ENCODE assay signal across 22 mouse cellular contexts in the genomic region with DNA sequence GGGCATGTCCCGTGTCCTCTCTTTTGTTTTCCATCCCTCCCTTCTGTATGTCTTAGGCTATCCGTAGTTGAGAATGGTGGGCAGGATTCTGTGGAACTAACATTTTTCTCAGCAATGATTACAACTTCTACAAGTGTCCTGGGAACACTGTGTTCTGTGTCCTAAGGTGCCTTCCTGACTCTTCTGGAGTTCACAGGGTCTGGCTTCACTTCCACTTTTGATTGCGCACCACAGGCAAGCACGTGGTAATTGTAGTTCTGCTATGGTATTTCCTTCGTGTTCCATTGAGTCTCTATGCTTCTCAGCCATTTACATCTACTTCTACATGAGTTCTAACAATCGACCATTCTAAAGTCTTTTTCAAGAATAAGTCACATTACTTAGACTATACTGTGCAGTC.
DNase-seq lines count a peak whose midpoint lies in the region; ATAC-seq and TF ChIP-seq lines count a peak whose summit lies in the region.
"Had no signal": no experiment of that assay in that cellular context is flagged by ENCODE, and none has a peak within 500 bp of the region (broad histone marks: within the 10 kb centered on the region; RNA-seq: fewer than 3 reads in every experiment).

No protein-coding gene starts in this region.

- no peaks in the 10 kb centered on the region for H3K27me3 ChIP-seq in kidney, embryonic 15.5 days
- no peaks in the 10 kb centered on the region for H3K27me3 ChIP-seq in small intestine, adult 2 months (ENCODE audit: control insufficient read depth, insufficient read depth, low read length)
- H3K27me3 ChIP-seq: embryonic facial prominence, embryonic 15.5 days; hindbrain, embryonic 13.5 days; limb, embryonic 13.5 days; lung, embryonic 15.5 days had no signal

- no peak overlapping the region for H3K4me2 ChIP-seq in kidney, embryonic 15.5 days
- H3K4me2 ChIP-seq: embryonic facial prominence, embryonic 15.5 days; hindbrain, embryonic 13.5 days; limb, embryonic 13.5 days; lung, embryonic 15.5 days; midbrain, embryonic 11.5 days had no signal

- DNase-seq in kidney, postnatal 36 days, result peak; percentile 4 to 5
- peak; percentile 23 for DNase-seq in lung, postnatal 25 days (ENCODE audit: low spot score)
- no peak for DNase-seq in lung, adult 2 months
- no peak for DNase-seq in testis, postnatal 10 days (ENCODE audit: low spot score)
- DNase-seq: adrenal gland, postnatal 10 days; cerebellum, adult 11-12 months; cerebellum, postnatal 25 days; forebrain, postnatal 0 days; heart, postnatal 10 days; kidney, adult 2 months; kidney, postnatal 14 days; retina, postnatal 1 day; thymus, postnatal 25 days had no signal

- no peaks in the 10 kb centered on the region for H3K36me3 ChIP-seq in kidney, embryonic 15.5 days
- H3K36me3 ChIP-seq in small intestine, adult 2 months (ENCODE audit: control insufficient read depth, insufficient read depth, low read length), result no peaks in the 10 kb centered on the region
- H3K36me3 ChIP-seq: embryonic facial prominence, embryonic 15.5 days; hindbrain, embryonic 13.5 days; limb, embryonic 13.5 days; lung, embryonic 15.5 days had no signal

- H3K9me3 ChIP-seq in kidney, embryonic 15.5 days (replicated peaks), result no peaks in the 10 kb centered on the region
- H3K9me3 ChIP-seq: embryonic facial prominence, embryonic 15.5 days; hindbrain, embryonic 13.5 days; limb, embryonic 13.5 days; lung, embryonic 15.5 days had no signal

- no peak for ATAC-seq in kidney, embryonic 15.5 days (replicated peaks; ENCODE audit: low FRiP score)
- peak; percentile 92 for ATAC-seq in granulocyte monocyte progenitor cell, adult 5-6 weeks (replicated peaks; ENCODE audit: poor library complexity, severe bottlenecking)
- ATAC-seq: forebrain, postnatal 0 days; inflammation-experienced regulatory T-cells, adult 6 months had no signal

- no peak overlapping the region for H3K27ac ChIP-seq in kidney, embryonic 15.5 days
- peak overlapping the region; percentile 22; the same call in 1 of the 2 replicates for H3K27ac ChIP-seq in small intestine, adult 2 months (ENCODE audit: insufficient read depth, low read depth, low read length)
- H3K27ac ChIP-seq: embryonic facial prominence, embryonic 15.5 days; hindbrain, embryonic 13.5 days; limb, embryonic 13.5 days; lung, embryonic 15.5 days had no signal

- TF ChIP-seq POLR2A in lung, adult 2 months (IDR thresholded peaks at IDR 0.05; ENCODE audit: borderline replicate concordance, extremely low read depth, low read depth, low read length), result no peak
- no peak for TF ChIP-seq POLR2A in small intestine, adult 2 months (IDR thresholded peaks at IDR 0.05; ENCODE audit: low read depth, low read length)

- no peak overlapping the region for H3K9ac ChIP-seq in kidney, embryonic 15.5 days
- H3K9ac ChIP-seq: embryonic facial prominence, embryonic 15.5 days; forebrain, postnatal 0 days; hindbrain, embryonic 13.5 days; limb, embryonic 13.5 days; lung, embryonic 15.5 days had no signal

- no peaks in the 10 kb centered on the region for H3K4me1 ChIP-seq in kidney, embryonic 15.5 days
- H3K4me1 ChIP-seq in lung, adult 2 months (ENCODE audit: control insufficient read depth, insufficient read depth, low read length), result no peaks in the 10 kb centered on the region
- no peaks in the 10 kb centered on the region for H3K4me1 ChIP-seq in small intestine, adult 2 months (ENCODE audit: control insufficient read depth, insufficient read depth, insufficient read length, low read length)
- H3K4me1 ChIP-seq: embryonic facial prominence, embryonic 15.5 days; hindbrain, embryonic 13.5 days; limb, embryonic 13.5 days; lung, embryonic 15.5 days had no signal

- WGBS in kidney, embryonic 15.5 days, result 88% methylated on average over 6 of the region's 6 CpGs
- WGBS in lung, adult 2 months, result 82% methylated on average over 6 of the region's 6 CpGs
- 78% methylated on average over 6 of the region's 6 CpGs for whole genome bisulfite sequencing in small intestine, adult 2 months

- no peak for TF ChIP-seq CTCF in lung, adult 2 months (IDR thresholded peaks at IDR 0.05; ENCODE audit: insufficient read depth, low read length)
- TF ChIP-seq CTCF in small intestine, adult 2 months (IDR thresholded peaks at IDR 0.05; ENCODE audit: extremely low read depth, insufficient read length, insufficient replicate concordance, low read depth, low read length), result no peak

- H3K4me3 ChIP-seq in kidney, embryonic 15.5 days (replicated peaks), result no peak overlapping the region
- H3K4me3 ChIP-seq in lung, adult 2 months (replicated peaks; ENCODE audit: extremely low read depth, low read depth, low read length), result no peak overlapping the region
- H3K4me3 ChIP-seq in small intestine, adult 2 months (ENCODE audit: low read depth, low read length), result no peak overlapping the region
- H3K4me3 ChIP-seq: embryonic facial prominence, embryonic 15.5 days; hindbrain, embryonic 13.5 days; limb, embryonic 13.5 days; lung, embryonic 15.5 days had no signal

Comparison
In these comparisons a context has a peak if more than half of its experiments do, and no peak if none do; other contexts are left out.
1. DNase-seq: peak in kidney, postnatal 36 days (2 of 2) and lung, postnatal 25 days (single experiment); none in lung, adult 2 months (single experiment) and testis, postnatal 10 days (single experiment).